In the genomic region with DNA sequence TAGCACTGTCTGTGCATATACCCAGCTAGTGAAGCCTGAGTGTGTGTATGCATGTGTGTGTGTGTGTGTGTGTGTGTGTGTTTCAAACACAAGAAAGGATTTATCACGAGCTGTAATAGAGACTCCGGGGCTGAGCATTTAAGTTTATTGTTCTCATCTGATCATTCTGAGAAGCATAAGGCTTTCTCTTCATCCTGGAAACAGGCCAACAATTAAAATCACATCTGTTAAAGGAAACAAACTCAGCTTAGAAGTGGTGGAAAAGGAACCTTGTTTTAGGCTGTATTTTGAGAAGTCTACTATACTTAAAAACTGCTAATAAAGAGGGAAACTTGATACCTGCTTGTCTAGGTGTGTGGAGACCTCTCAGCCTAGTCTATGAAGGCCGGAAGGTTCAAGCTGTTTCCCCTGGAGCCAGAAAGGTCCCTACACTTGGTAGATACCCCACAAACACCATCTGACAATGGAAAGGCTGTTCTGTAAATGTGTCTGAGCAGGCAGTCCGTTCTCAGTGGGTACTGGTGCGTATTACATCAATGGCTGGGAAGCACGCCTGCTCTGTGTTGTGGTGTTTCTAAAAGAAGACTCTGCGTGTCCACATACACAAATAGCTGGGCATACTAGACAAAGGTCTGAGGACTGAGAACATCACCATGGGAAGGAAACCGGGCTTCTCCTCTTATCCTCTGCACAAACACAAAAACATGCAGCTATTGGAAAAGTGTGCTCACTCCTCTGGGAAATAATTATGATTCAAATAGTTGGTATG, we compare ENCODE assay signal across 8 mouse cellular contexts.
DNase-seq lines count a peak whose midpoint lies in the region; ATAC-seq and TF ChIP-seq lines count a peak whose summit lies in the region.

No protein-coding gene starts in this region.

- no peak overlapping the region for H3K4me3 ChIP-seq in layer of hippocampus, adult 2 months
- no peak overlapping the region for H3K4me3 ChIP-seq in embryonic facial prominence, embryonic 12.5 days
- no peak overlapping the region for H3K4me3 ChIP-seq in heart, embryonic 16.5 days (ENCODE audit: low read length)
- H3K4me3 ChIP-seq in myocyte, result no peak overlapping the region

- no peak overlapping the region for H3K9ac ChIP-seq in embryonic facial prominence, embryonic 12.5 days
- no peak overlapping the region for H3K9ac ChIP-seq in heart, embryonic 16.5 days (ENCODE audit: low read length)

- no peaks in the 10 kb centered on the region for H3K9me3 ChIP-seq in embryonic facial prominence, embryonic 12.5 days
- no peaks in the 10 kb centered on the region for H3K9me3 ChIP-seq in heart, embryonic 16.5 days (replicated peaks; ENCODE audit: control insufficient read depth, low read length)

- 19% methylated on average over 8 of the region's 8 CpGs for WGBS in embryonic facial prominence, embryonic 12.5 days
- WGBS in heart, embryonic 16.5 days, result 49% methylated on average over 8 of the region's 8 CpGs

- no peak for TF ChIP-seq POLR2A in myocyte (IDR thresholded peaks at IDR 0.05; ENCODE audit: insufficient read length, low read depth)

- peaks cover 50% of the 10 kb centered on the region for H3K4me1 ChIP-seq in embryonic facial prominence, embryonic 12.5 days
- peaks cover 37% of the 10 kb centered on the region for H3K4me1 ChIP-seq in heart, embryonic 16.5 days (ENCODE audit: control insufficient read depth, insufficient read depth, low read length)

- H3K4me2 ChIP-seq in embryonic facial prominence, embryonic 12.5 days (replicated peaks), result peak overlapping the region; percentile 23
- H3K4me2 ChIP-seq in heart, embryonic 16.5 days (ENCODE audit: low read depth, low read length), result 0 out of 2 replicates have a peak overlapping the region, but pooled peaks have one; percentile 9
- H3K4me2 ChIP-seq in myocyte (ENCODE audit: low read depth), result peak overlapping the region; percentile 66

- H3K36me3 ChIP-seq in embryonic facial prominence, embryonic 12.5 days, result no peaks in the 10 kb centered on the region
- no peaks in the 10 kb centered on the region for H3K36me3 ChIP-seq in heart, embryonic 16.5 days (ENCODE audit: control insufficient read depth, insufficient read depth)
- H3K36me3 ChIP-seq in myocyte (ENCODE audit: control insufficient read depth, insufficient read depth), result no peaks in the 10 kb centered on the region

- no peak for TF ChIP-seq CTCF in layer of hippocampus, adult 2 months (conservative IDR thresholded peaks at IDR 0.05)

- no peaks in the 10 kb centered on the region for H3K79me2 ChIP-seq in myocyte (ENCODE audit: control insufficient read depth, insufficient read depth)

- no peak overlapping the region for H3ac ChIP-seq in myocyte (ENCODE audit: control insufficient read depth, insufficient read length)

- DNase-seq in layer of hippocampus, adult 2 months (ENCODE audit: low spot score in 2 of 2), result peak in 1 of 2 experiments; percentile 51
- DNase-seq in layer of hippocampus, adult 8-10 months (ENCODE audit: low spot score in 2 of 2), result no peak
- no peak for DNase-seq in adrenal gland, postnatal 10 days
- no peak for DNase-seq in ovary, postnatal 36 days (ENCODE audit: low spot score)
- no peak for DNase-seq in thymus, postnatal 14 days

- no peaks in the 10 kb centered on the region for H3K27me3 ChIP-seq in embryonic facial prominence, embryonic 12.5 days
- no peaks in the 10 kb centered on the region for H3K27me3 ChIP-seq in heart, embryonic 16.5 days (ENCODE audit: control insufficient read depth, insufficient read depth, low read length)
- H3K27me3 ChIP-seq in myocyte (ENCODE audit: control insufficient read depth, insufficient read depth, insufficient read length), result no peaks in the 10 kb centered on the region

- peak overlapping the region; percentile 66 for H3K27ac ChIP-seq in layer of hippocampus, adult 2 months
- H3K27ac ChIP-seq in embryonic facial prominence, embryonic 12.5 days, result peak overlapping the region; percentile 97
- peak overlapping the region; percentile 89 for H3K27ac ChIP-seq in heart, embryonic 16.5 days (ENCODE audit: low read length)

- peak; percentile 65 for ATAC-seq in embryonic facial prominence, embryonic 12.5 days (ENCODE audit: insufficient number of reproducible peaks, insufficient read depth, low FRiP score, low TSS enrichment)
- no peak for ATAC-seq in heart, embryonic 16.5 days (replicated peaks; ENCODE audit: extremely low read depth, insufficient read depth, low FRiP score)

TF ChIP-seq in myocyte, 11 proteins besides CTCF, POLR2A, EP300 and RAD21:
- no peak for TF ChIP-seq SRF (IDR thresholded peaks at IDR 0.05; ENCODE audit: control insufficient read depth, insufficient read length, low read depth)
- TF ChIP-seq CEBPB (IDR thresholded peaks at IDR 0.05; ENCODE audit: insufficient read depth, poor library complexity, severe bottlenecking), result no peak
- no peak for TF ChIP-seq REST (IDR thresholded peaks at IDR 0.05; ENCODE audit: insufficient read depth, insufficient read length)
- no peak for TF ChIP-seq USF1 (IDR thresholded peaks at IDR 0.05; ENCODE audit: low read depth)
- no peak for TF ChIP-seq TCF3 (IDR thresholded peaks at IDR 0.05; ENCODE audit: insufficient read length, low read depth)
- no peak for TF ChIP-seq MYOG (IDR thresholded peaks at IDR 0.05; ENCODE audit: control insufficient read depth in 1 of 3, insufficient read depth in 1 of 3, insufficient read length in 2 of 3, low read depth in 2 of 3)
- no peak for TF ChIP-seq POLR2AphosphoS2 (IDR thresholded peaks at IDR 0.05; ENCODE audit: insufficient read length, low read depth)
- no peak for TF ChIP-seq MYOD1 (IDR thresholded peaks at IDR 0.05; ENCODE audit: control insufficient read depth in 1 of 3, insufficient read length in 2 of 3, low read depth in 2 of 3)
- TF ChIP-seq MAX (IDR thresholded peaks at IDR 0.05; ENCODE audit: low read depth), result no peak
- no peak for TF ChIP-seq TCF12 (IDR thresholded peaks at IDR 0.05; ENCODE audit: insufficient read depth, poor library complexity, severe bottlenecking)
- no peak for TF ChIP-seq E2F4 (IDR thresholded peaks at IDR 0.05; ENCODE audit: insufficient read depth)

Comparison
In these comparisons a context has a peak if more than half of its experiments do, and no peak if none do; other contexts are left out.
1. H3K4me2 ChIP-seq: peak in every context shown above with its lines; median percentile 66 in myocyte; 23 in embryonic facial prominence, embryonic 12.5 days; 9 in heart, embryonic 16.5 days.